Mouse (Mus musculus) hindbrain, embryonic 13.5 days (tissue): Measurements from ENCODE around the gene Raver2. TPM values are rescaled to one million over a fixed set of nuclear protein-coding genes. Genes with fewer than 3 reads are reported as not detected.

Source experiments
- ATAC-seq: fragments of 200-750 bp; cut with Nextera tagmentation; 2 replicates; pipeline ENCODE4 v1.8.0; 2017; ENCODE audit warnings: moderate TSS enrichment; ENCODE audit not compliant: low FRiP score
- H3K27ac ChIP-seq: fragments of 300-500 bp; sonication (generic); 2 replicates; pipeline ENCODE4 v1.5.1; 2015; ENCODE audit warnings: inconsistent platforms, mild to moderate bottlenecking, moderate library complexity
- H3K27me3 ChIP-seq: fragments of 300-500 bp; sonication (generic); 2 replicates; pipeline ENCODE4 v1.6.1; 2015; ENCODE audit warnings: mild to moderate bottlenecking, inconsistent platforms
- H3K36me3 ChIP-seq: fragments of 300-500 bp; sonication (generic); 2 replicates; pipeline ENCODE4 v1.6.1; 2015; ENCODE audit warnings: mild to moderate bottlenecking, inconsistent platforms
- H3K4me1 ChIP-seq: fragments of 300-500 bp; sonication (generic); replicated peaks from 2 replicates; pipeline ENCODE4 v1.6.1; 2015; ENCODE audit warnings: inconsistent platforms
- H3K4me2 ChIP-seq: fragments of 300-500 bp; sonication (generic); 2 replicates; pipeline ENCODE4 v1.6.1; 2015; ENCODE audit warnings: inconsistent platforms, mild to moderate bottlenecking, moderate library complexity
- H3K4me3 ChIP-seq: fragments of 300-500 bp; sonication (generic); 2 replicates; pipeline ENCODE4 v1.5.1; 2015; ENCODE audit warnings: mild to moderate bottlenecking, inconsistent platforms
- H3K9ac ChIP-seq: fragments of 300-500 bp; sonication (generic); 2 replicates; pipeline ENCODE4 v1.6.1; 2015; ENCODE audit warnings: mild to moderate bottlenecking, inconsistent platforms
- H3K9me3 ChIP-seq: fragments of 300-500 bp; sonication (generic); 2 replicates; pipeline ENCODE4 v1.6.1; 2016; ENCODE audit warnings: inconsistent platforms
- WGBS: fragments of 180-500 bp; shearing (Covaris S2); methylation state at CpG from one replicate; pipeline ENCODE4 v1.1.7; 2015; 5-methylcytosine and 5-hydroxymethylcytosine counted together
- polyA plus RNA-seq: library from polyadenylated mRNA; unstranded; fragments of >200 nt; fragmentation: Nextera tagmentation; extraction: Ambion mirVana; gene quantifications from 2 replicates; pipeline ENCODE4 v1.2.1, GENCODE M21; 2015

Gene Raver2
- polyA plus RNA-seq, 1 experiment from 2014 or later = 5.9 TPM

GRCm38 (mm10) chr4:101180681-101181080 lies 111.9 kb downstream of the Raver2 start:
- ATAC-seq = no peak
- no peak overlapping the region for H3K9ac ChIP-seq
- H3K4me2 ChIP-seq = no peak overlapping the region
- peaks cover 30% of the 10 kb centered on the region for H3K36me3 ChIP-seq
- 77% methylated on average over 5 of the region's 5 CpGs for WGBS
- no peak overlapping the region for H3K27ac ChIP-seq
- H3K9me3 ChIP-seq = no peaks in the 10 kb centered on the region
- no peaks in the 10 kb centered on the region for H3K27me3 ChIP-seq
- no peak overlapping the region for H3K4me3 ChIP-seq
- no peaks in the 10 kb centered on the region for H3K4me1 ChIP-seq

GRCm38 (mm10) chr4:101182603-101183011 lies 113.8 kb downstream of the Raver2 start:
- H3K36me3 ChIP-seq = peaks cover 27% of the 10 kb centered on the region; the same call in 1 of the 2 replicates
- 78% methylated on average over 8 of the region's 9 CpGs for WGBS
- H3K9ac ChIP-seq = no peak overlapping the region
- ATAC-seq = no peak
- no peak overlapping the region for H3K4me3 ChIP-seq
- H3K27me3 ChIP-seq = no peaks in the 10 kb centered on the region
- no peaks in the 10 kb centered on the region for H3K4me1 ChIP-seq
- no peak overlapping the region for H3K4me2 ChIP-seq
- H3K9me3 ChIP-seq = no peaks in the 10 kb centered on the region
- no peak overlapping the region for H3K27ac ChIP-seq

- Histone ChIP-seq H3K9ac (no peak overlapping the region), H3K9me3 (no peaks in the 10 kb centered on the region), H3K4me2 (no peak overlapping the region), H3K27me3 (no peaks in the 10 kb centered on the region), H3K4me1 (peaks cover 5% of the 10 kb centered on the region; the same call in 1 of the 2 replicates), H3K4me3 (no peak overlapping the region), H3K27ac (no peak overlapping the region), H3K36me3 (peaks cover 26% of the 10 kb centered on the region; the same call in 1 of the 2 replicates)
- ATAC-seq = no peak
- 72% methylated on average over 3 of the region's 3 CpGs for WGBS
Measured at GRCm38 (mm10) chr4:101185216-101185615, 116.4 kb downstream of the Raver2 start.

- no peak overlapping the region for H3K4me3 ChIP-seq
- no peaks in the 10 kb centered on the region for H3K27me3 ChIP-seq
- no peak overlapping the region for H3K9ac ChIP-seq
- H3K4me2 ChIP-seq = no peak overlapping the region
- no peak overlapping the region for H3K27ac ChIP-seq
- peaks cover 32% of the 10 kb centered on the region; the same call in 1 of the 2 replicates for H3K36me3 ChIP-seq
- WGBS = 91% methylated on average over 5 of the region's 5 CpGs
- ATAC-seq = no peak
- no peaks in the 10 kb centered on the region for H3K9me3 ChIP-seq
- H3K4me1 ChIP-seq = peaks cover 5% of the 10 kb centered on the region; the same call in 1 of the 2 replicates
Measured at GRCm38 (mm10) chr4:101186591-101186990, 117.8 kb downstream of the Raver2 start.

- no peak overlapping the region for H3K4me3 ChIP-seq
- peaks cover 5% of the 10 kb centered on the region; the same call in 1 of the 2 replicates for H3K4me1 ChIP-seq
- WGBS = 86% methylated on average over 4 of the region's 4 CpGs
- no peak overlapping the region for H3K27ac ChIP-seq
- no peaks in the 10 kb centered on the region for H3K9me3 ChIP-seq
- no peak for ATAC-seq
- H3K4me2 ChIP-seq = no peak overlapping the region
- no peak overlapping the region for H3K9ac ChIP-seq
- H3K27me3 ChIP-seq = no peaks in the 10 kb centered on the region
- H3K36me3 ChIP-seq = peaks cover 27% of the 10 kb centered on the region; the same call in 1 of the 2 replicates
Measured at GRCm38 (mm10) chr4:101187381-101187780, 118.6 kb downstream of the Raver2 start.

GRCm38 (mm10) chr4:101192241-101192976 lies 123.6 kb downstream of the Raver2 start:
- no peaks in the 10 kb centered on the region for H3K27me3 ChIP-seq
- no peak overlapping the region for H3K4me2 ChIP-seq
- no peaks in the 10 kb centered on the region for H3K9me3 ChIP-seq
- WGBS = 92% methylated on average over 5 of the region's 5 CpGs
- 0 out of 2 replicates have a peak, but pooled peaks cover 12% of the 10 kb centered on the region for H3K36me3 ChIP-seq
- peaks cover 5% of the 10 kb centered on the region; the same call in 1 of the 2 replicates for H3K4me1 ChIP-seq
- no peak overlapping the region for H3K9ac ChIP-seq
- no peak overlapping the region for H3K4me3 ChIP-seq
- H3K27ac ChIP-seq = no peak overlapping the region
- no peak for ATAC-seq

- 0 out of 2 replicates have a peak, but pooled peaks cover 6% of the 10 kb centered on the region for H3K36me3 ChIP-seq
- H3K27me3 ChIP-seq = no peaks in the 10 kb centered on the region
- peaks cover 12% of the 10 kb centered on the region for H3K4me1 ChIP-seq
- no peak overlapping the region for H3K4me3 ChIP-seq
- H3K9me3 ChIP-seq = no peaks in the 10 kb centered on the region
- no peak overlapping the region for H3K4me2 ChIP-seq
- H3K27ac ChIP-seq = no peak overlapping the region
- no peak overlapping the region for H3K9ac ChIP-seq
- ATAC-seq = no peak
- WGBS = 88% methylated on average over 1 of the region's 1 CpGs
Measured at GRCm38 (mm10) chr4:101194170-101194569, 125.4 kb downstream of the Raver2 start.

GRCm38 (mm10) chr4:101196407-101196806 lies 127.6 kb downstream of the Raver2 start:
- no peak for ATAC-seq
- Histone ChIP-seq H3K9ac (no peak overlapping the region), H3K4me1 (peaks cover 11% of the 10 kb centered on the region), H3K4me3 (no peak overlapping the region), H3K4me2 (no peak overlapping the region), H3K36me3 (0 out of 2 replicates have a peak, but pooled peaks cover under 1% of the 10 kb centered on the region), H3K27me3 (no peaks in the 10 kb centered on the region), H3K9me3 (no peaks in the 10 kb centered on the region), H3K27ac (no peak overlapping the region)
- 92% methylated on average over 2 of the region's 2 CpGs for WGBS

GRCm38 (mm10) chr4:101197421-101198170 lies 128.8 kb downstream of the Raver2 start:
- 78% methylated on average over 9 of the region's 9 CpGs for WGBS
- Histone ChIP-seq H3K36me3 (no peaks in the 10 kb centered on the region), H3K4me2 (no peak overlapping the region), H3K27ac (no peak overlapping the region), H3K27me3 (no peaks in the 10 kb centered on the region), H3K4me1 (peaks cover 11% of the 10 kb centered on the region), H3K4me3 (no peak overlapping the region), H3K9ac (no peak overlapping the region), H3K9me3 (no peaks in the 10 kb centered on the region)
- no peak for ATAC-seq

- Histone ChIP-seq H3K9me3 (no peaks in the 10 kb centered on the region), H3K4me2 (no peak overlapping the region), H3K27ac (no peak overlapping the region), H3K36me3 (no peaks in the 10 kb centered on the region), H3K27me3 (no peaks in the 10 kb centered on the region), H3K4me3 (no peak overlapping the region), H3K4me1 (peaks cover 11% of the 10 kb centered on the region), H3K9ac (no peak overlapping the region)
- ATAC-seq = no peak
- WGBS = 74% methylated on average over 2 of the region's 2 CpGs
Measured at GRCm38 (mm10) chr4:101198333-101198732, 129.6 kb downstream of the Raver2 start.

GRCm38 (mm10) chr4:101199433-101200081 lies 130.8 kb downstream of the Raver2 start:
- peaks cover 11% of the 10 kb centered on the region for H3K4me1 ChIP-seq
- H3K27ac ChIP-seq = no peak overlapping the region
- H3K9me3 ChIP-seq = no peaks in the 10 kb centered on the region
- no peak for ATAC-seq
- H3K4me2 ChIP-seq = no peak overlapping the region
- WGBS = 96% methylated on average over 8 of the region's 8 CpGs
- H3K9ac ChIP-seq = no peak overlapping the region
- H3K27me3 ChIP-seq = no peaks in the 10 kb centered on the region
- no peaks in the 10 kb centered on the region for H3K36me3 ChIP-seq
- no peak overlapping the region for H3K4me3 ChIP-seq
